Mouse (Mus musculus) heart, adult 2 months (tissue): ENCODE results near the gene Prpf31. TPM values are rescaled to one million over a fixed set of nuclear protein-coding genes. Genes with fewer than 3 reads are reported as not detected.
A peak's percentile ranks its signal among the peaks of the same experiment; 100 is the strongest.

Experiments used
- DNase-seq, 2 experiments: peaks; one replicate each; pipeline ENCODE4 v3.0.0; 2021
- H3K27ac ChIP-seq: fragments of 200-600 bp; 2 replicates; pipeline ENCODE4 v1.8.1; 2022
- H3K27me3 ChIP-seq: fragments of 200-500 bp; 2 replicates; pipeline ENCODE4 v1.6.1; 2012; ENCODE audit warnings: mild to moderate bottlenecking, low read length, inconsistent platforms, mixed read lengths; ENCODE audit not compliant: control insufficient read depth, insufficient read depth
- H3K36me3 ChIP-seq: fragments of 200-500 bp; 2 replicates; pipeline ENCODE4 v1.6.1; 2012; ENCODE audit warnings: low read length, inconsistent platforms; ENCODE audit not compliant: control insufficient read depth, insufficient read depth
- H3K4me1 ChIP-seq: fragments of 200-500 bp; 2 replicates; pipeline ENCODE4 v1.6.1; 2011; ENCODE audit warnings: low read length; ENCODE audit not compliant: control insufficient read depth, insufficient read depth
- H3K4me3 ChIP-seq: fragments of 200-600 bp; 2 replicates; pipeline ENCODE4 v1.8.1; 2022
- H3K79me2 ChIP-seq: fragments of 200-500 bp; replicated peaks from 2 replicates; pipeline ENCODE4 v1.6.1; 2012; ENCODE audit warnings: mild to moderate bottlenecking, inconsistent platforms, low read length, moderate library complexity, mixed read lengths; ENCODE audit not compliant: control insufficient read depth, insufficient read depth
- H3K9ac ChIP-seq: fragments of 200-500 bp; 2 replicates; pipeline ENCODE4 v1.6.1; 2012; ENCODE audit warnings: low read depth, mild to moderate bottlenecking, control low read depth, inconsistent platforms, low read length, mixed read lengths
- CTCF ChIP-seq: fragments of 200-600 bp; IDR thresholded peaks from 2 replicates; pipeline ENCODE4 v1.8.1; 2022; ENCODE audit warnings: antibody characterized with exemption, mild to moderate bottlenecking, moderate library complexity
- EP300 ChIP-seq: fragments of 200-500 bp; IDR thresholded peaks from 2 replicates; pipeline ENCODE4 v1.6.1; 2011; ENCODE audit warnings: low read depth, low read length, control low read depth; ENCODE audit not compliant: insufficient read depth
- POLR2A ChIP-seq: fragments of 200-500 bp; IDR thresholded peaks from 2 replicates; pipeline ENCODE4 v1.6.1; 2011; ENCODE audit warnings: mild to moderate bottlenecking, low read depth, low read length, control low read depth; ENCODE audit not compliant: insufficient read depth
- WGBS: fragments of 180-500 bp; shearing (Covaris S2); methylation state at CpG from one replicate; pipeline ENCODE4 v1.1.7; 2018; 5-methylcytosine and 5-hydroxymethylcytosine counted together
- intact Hi-C: fragments of 180-260 bp; cut with DNase I; formaldehyde crosslinking; loops from one replicate; pipeline ENCODE4 v1.15.1; 2025
- polyA plus RNA-seq: library from polyadenylated mRNA; depleted of rRNA; stranded (reverse); fragments of >200 nt; gene quantifications from 2 replicates; pipeline ENCODE4 v1.2.3, GENCODE M21; 2012
- total RNA-seq, 2 experiments: library from RNA; stranded (reverse); gene quantifications; 2 replicates each; pipeline ENCODE4 v1.2.3; 2021

Gene Prpf31
- total and polyA plus RNA-seq, 3 experiments, result 21.5 to 24.4 (median 24.1) TPM

DNA sequence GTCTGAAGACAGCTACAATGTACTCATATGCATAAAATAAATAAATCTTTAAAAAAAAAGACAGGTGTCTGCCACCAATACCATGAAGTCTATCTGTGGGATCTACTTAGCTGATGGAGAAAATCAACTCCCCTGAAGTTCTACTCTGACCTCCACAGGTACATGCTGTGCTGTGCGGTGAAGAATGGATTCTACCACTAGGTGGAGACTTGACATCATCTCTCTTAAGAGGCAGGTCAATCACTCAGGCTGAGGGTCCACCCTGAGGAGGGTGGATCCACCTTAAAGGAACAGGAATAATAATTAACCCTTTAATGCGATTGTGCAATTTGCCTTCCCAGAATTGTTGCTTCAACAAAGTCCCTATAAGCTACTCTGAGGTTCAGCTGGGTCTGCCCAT is 23.0 kb upstream of the Prpf31 start:
- DNase-seq, result no peak
- Histone ChIP-seq H3K36me3 (no peaks in the 10 kb centered on the region), H3K27me3 (no peaks in the 10 kb centered on the region), H3K9ac (no peak overlapping the region), H3K4me1 (peaks cover 6% of the 10 kb centered on the region), H3K4me3 (no peak overlapping the region), H3K79me2 (no peaks in the 10 kb centered on the region), H3K27ac (no peak overlapping the region)
- intact Hi-C loops, result loop anchor here (5.0 kb wide), 1 partner anchor 71 kb away; the partner anchor contains the start of gene Tmc4
- 15% methylated on average over 2 of the region's 2 CpGs for WGBS
- TF ChIP-seq CTCF (peak; percentile 71), EP300 (no peak), POLR2A (no peak)

GRCm38 (mm10) chr7:3607391-3607790 is 22.4 kb upstream of the Prpf31 start:
- intact Hi-C loops, result loop anchor here (5.0 kb wide), 1 partner anchor 70 kb away; the partner anchor contains the start of gene Tmc4
- no peak overlapping the region for H3K9ac ChIP-seq
- H3K79me2 ChIP-seq, result no peaks in the 10 kb centered on the region
- H3K27me3 ChIP-seq, result no peaks in the 10 kb centered on the region
- no peak for DNase-seq
- H3K4me3 ChIP-seq, result no peak overlapping the region
- no peak for TF ChIP-seq CTCF
- TF ChIP-seq POLR2A, result no peak
- TF ChIP-seq EP300, result no peak
- no peak overlapping the region for H3K27ac ChIP-seq
- WGBS, result 81% methylated on average over 6 of the region's 6 CpGs
- H3K4me1 ChIP-seq, result peaks cover 6% of the 10 kb centered on the region
- H3K36me3 ChIP-seq, result no peaks in the 10 kb centered on the region

- TF ChIP-seq EP300, result no peak
- no peak for TF ChIP-seq CTCF
- no peak overlapping the region for H3K9ac ChIP-seq
- no peaks in the 10 kb centered on the region for H3K36me3 ChIP-seq
- peaks cover 6% of the 10 kb centered on the region for H3K4me1 ChIP-seq
- no peaks in the 10 kb centered on the region for H3K27me3 ChIP-seq
- H3K27ac ChIP-seq, result peak overlapping the region; percentile 83
- DNase-seq, result no peak
- H3K79me2 ChIP-seq, result no peaks in the 10 kb centered on the region
- intact Hi-C loops, result loop anchor here (5.0 kb wide), 1 partner anchor 69 kb away; the partner anchor contains the start of gene Tmc4
- no peak overlapping the region for H3K4me3 ChIP-seq
- 72% methylated on average over 3 of the region's 3 CpGs for WGBS
Observed at GRCm38 (mm10) chr7:3608668-3609067, 21.1 kb upstream of the Prpf31 start.

DNA sequence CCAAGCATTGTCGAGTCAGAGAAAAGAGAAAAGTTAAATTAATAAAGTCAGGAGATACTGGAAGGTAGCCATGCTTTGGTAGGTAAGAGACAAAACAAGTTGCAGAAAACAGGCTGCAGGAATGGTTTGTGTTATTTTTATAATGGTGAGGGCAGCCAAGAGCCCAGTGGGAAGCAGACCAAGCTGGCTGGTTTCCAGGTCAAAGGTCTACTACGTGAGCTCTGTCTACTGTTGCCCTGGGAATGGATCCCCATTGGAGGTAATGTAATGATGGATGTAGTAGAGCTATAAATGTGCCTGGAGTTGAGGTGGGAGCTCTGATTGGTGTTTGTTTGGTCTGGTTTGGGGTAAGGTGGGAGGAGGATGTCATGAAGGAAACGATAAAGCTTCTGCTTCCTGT is 20.7 kb upstream of the Prpf31 start:
- H3K4me1 ChIP-seq, result peaks cover 6% of the 10 kb centered on the region
- no peaks in the 10 kb centered on the region for H3K27me3 ChIP-seq
- H3K4me3 ChIP-seq, result no peak overlapping the region
- no peaks in the 10 kb centered on the region for H3K36me3 ChIP-seq
- no peaks in the 10 kb centered on the region for H3K79me2 ChIP-seq
- H3K27ac ChIP-seq, result peak overlapping the region; percentile 83
- 0 out of 2 replicates have a peak, but pooled peaks have one; percentile 30 for TF ChIP-seq EP300
- TF ChIP-seq POLR2A, result no peak
- TF ChIP-seq CTCF, result no peak
- 12% methylated on average over 3 of the region's 3 CpGs for WGBS
- peak; percentile 70 to 73 for DNase-seq
- no peak overlapping the region for H3K9ac ChIP-seq
- intact Hi-C loops, result loop anchor here (5.0 kb wide), 1 partner anchor 68 kb away; the partner anchor contains the start of gene Tmc4

DNA sequence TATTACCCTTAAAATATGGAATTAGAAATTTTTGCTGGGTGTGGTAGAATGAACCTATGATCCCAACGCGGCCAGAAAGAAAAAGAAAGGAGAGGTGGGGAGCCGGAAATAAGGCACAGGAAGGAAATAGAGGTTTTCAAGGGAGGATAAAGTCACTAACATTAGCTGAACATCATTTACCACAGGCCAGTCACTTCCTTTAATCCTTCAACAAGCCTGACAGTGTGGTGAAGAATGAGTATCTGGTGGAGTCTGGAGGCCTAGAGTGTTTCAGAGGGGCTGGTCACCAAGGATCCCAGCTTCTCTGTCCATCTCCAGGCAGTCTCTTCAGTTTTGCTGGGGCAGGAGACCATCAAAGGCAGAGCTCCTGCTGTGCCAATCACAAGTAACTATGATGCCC is 19.3 kb upstream of the Prpf31 start:
- H3K27me3 ChIP-seq, result no peaks in the 10 kb centered on the region
- no peak overlapping the region for H3K9ac ChIP-seq
- no peak for DNase-seq
- no peak overlapping the region for H3K4me3 ChIP-seq
- WGBS, result 62% methylated on average over 3 of the region's 3 CpGs
- intact Hi-C loops, result no loop called here
- peaks cover 6% of the 10 kb centered on the region for H3K4me1 ChIP-seq
- no peaks in the 10 kb centered on the region for H3K36me3 ChIP-seq
- H3K79me2 ChIP-seq, result no peaks in the 10 kb centered on the region
- TF ChIP-seq EP300, result no peak
- no peak for TF ChIP-seq POLR2A
- TF ChIP-seq CTCF, result no peak
- no peak overlapping the region for H3K27ac ChIP-seq

GRCm38 (mm10) chr7:3611006-3611405 is 18.8 kb upstream of the Prpf31 start:
- Histone ChIP-seq H3K27ac (no peak overlapping the region), H3K9ac (no peak overlapping the region), H3K27me3 (no peaks in the 10 kb centered on the region), H3K4me1 (peaks cover 6% of the 10 kb centered on the region), H3K79me2 (no peaks in the 10 kb centered on the region), H3K36me3 (no peaks in the 10 kb centered on the region), H3K4me3 (no peak overlapping the region)
- TF ChIP-seq CTCF (no peak), POLR2A (no peak), EP300 (no peak)
- DNase-seq, result no peak
- 91% methylated on average over 13 of the region's 13 CpGs for WGBS
- intact Hi-C loops, result no loop called here
